Mouse (Mus musculus) hindbrain, embryonic 10.5 days (tissue): ENCODE measurements around the gene Kcnk5. TPM values are rescaled to one million over a fixed set of nuclear protein-coding genes. Genes with fewer than 3 reads are reported as not detected.

Source experiments
- polyA plus RNA-seq: library from polyadenylated mRNA; unstranded; fragments of >200 nt; fragmentation: Nextera tagmentation; extraction: Ambion mirVana; gene quantifications from 2 replicates; pipeline ENCODE4 v1.2.1, GENCODE M21; 2016

The Kcnk5 gene
- polyA plus RNA-seq, 1 experiment from 2014 or later, result 13.5 TPM

Other genes starting within 250 kb of the Kcnk5 start
- 105 and 141 TPM in 2 replicates for gene Gng2, start 204.2 kb downstream of the Kcnk5 start, polyA plus RNA-seq
- gene Saysd1, start 43.3 kb downstream of the Kcnk5 start, polyA plus RNA-seq, result 12.2 and 13.1 TPM in 2 replicates
- gene Kcnk16, start 87.4 kb upstream of the Kcnk5 start, polyA plus RNA-seq, result 0.09 and 0.20 TPM in 2 replicates
- 10.1 and 10.9 TPM in 2 replicates for gene Nudt13, start 112.9 kb upstream of the Kcnk5 start, polyA plus RNA-seq
- gene Ecd, start 166.3 kb upstream of the Kcnk5 start, polyA plus RNA-seq, result 64.0 and 71.1 TPM in 2 replicates
- gene Fam149b, start 166.4 kb upstream of the Kcnk5 start, polyA plus RNA-seq, result 45.0 and 46.7 TPM in 2 replicates
- gene Dnajc9, start 207.1 kb upstream of the Kcnk5 start, polyA plus RNA-seq, result 226 and 308 TPM in 2 replicates
- 82.3 and 82.6 TPM in 2 replicates for gene Mrps16, start 211.8 kb upstream of the Kcnk5 start, polyA plus RNA-seq